Mouse (Mus musculus) ES-E14 (cell line): ENCODE data around the gene Vars. TPM values are rescaled to one million over a fixed set of nuclear protein-coding genes. Genes with fewer than 3 reads are reported as not detected.

Experiments
- DNase-seq: peaks from one replicate; pipeline ENCODE4 v3.0.0-alpha.2; 2013; ENCODE audit warnings: low read depth, low spot score
- H3K27ac ChIP-seq: 2 replicates; pipeline ENCODE4 v1.5.1; 2012; ENCODE audit warnings: low read depth, mild to moderate bottlenecking, low read length, moderate library complexity, mixed read lengths; ENCODE audit not compliant: poor library complexity, insufficient read depth, severe bottlenecking
- H3K36me3 ChIP-seq: 2 replicates; pipeline ENCODE4 v1.6.1; 2012; ENCODE audit warnings: mild to moderate bottlenecking, low read length, moderate library complexity, mixed read lengths; ENCODE audit not compliant: control insufficient read depth, poor library complexity, insufficient read depth, severe bottlenecking
- H3K4me1 ChIP-seq, 2 experiments: fragments of 150-350 bp in 1 of 2; sonication (generic) in 1 of 2; 2 replicates each; pipeline ENCODE4 v1.6.1; 2012; ENCODE audit warnings: low read length in 2 of 2, mild to moderate bottlenecking in 1 of 2, mixed read lengths in 1 of 2; ENCODE audit not compliant: control insufficient read depth in 2 of 2, insufficient read depth in 2 of 2, poor library complexity in 1 of 2
- H3K4me3 ChIP-seq, 2 experiments: fragments of 150-350 bp in 1 of 2; sonication (generic) in 1 of 2; 2 replicates each; pipeline ENCODE4 v1.5.1; 2012; ENCODE audit warnings: low read length in 2 of 2, low read depth in 1 of 2, mild to moderate bottlenecking in 1 of 2, mixed read lengths in 1 of 2; ENCODE audit not compliant: insufficient read depth in 1 of 2, poor library complexity in 1 of 2, severe bottlenecking in 1 of 2
- H3K9ac ChIP-seq: 2 replicates; pipeline ENCODE4 v1.6.1; 2012; ENCODE audit warnings: low read depth, mild to moderate bottlenecking, low read length, mixed read lengths; ENCODE audit not compliant: poor library complexity, insufficient read depth, severe bottlenecking
- H3K9me3 ChIP-seq: fragments of 150-350 bp; sonication (generic); 2 replicates; pipeline ENCODE4 v1.6.1; 2012; ENCODE audit warnings: low read depth, mild to moderate bottlenecking, low read length; ENCODE audit not compliant: control insufficient read depth, insufficient read depth
- CHD2 ChIP-seq: IDR thresholded peaks from 2 replicates; pipeline ENCODE4 v1.6.1; 2014; ENCODE audit warnings: mild to moderate bottlenecking, low read depth, low read length, inconsistent platforms
- HCFC1 ChIP-seq: IDR thresholded peaks from 2 replicates; pipeline ENCODE4 v1.6.1; 2012; ENCODE audit warnings: low read length, inconsistent platforms, borderline replicate concordance; ENCODE audit not compliant: insufficient read depth
- MAFK ChIP-seq: IDR thresholded peaks from 2 replicates; pipeline ENCODE4 v1.6.1; 2014; ENCODE audit warnings: mild to moderate bottlenecking, low read depth, low read length, inconsistent platforms; ENCODE audit not compliant: insufficient read depth
- ZC3H11A ChIP-seq: IDR thresholded peaks from 2 replicates; pipeline ENCODE4 v1.6.1; 2012; ENCODE audit warnings: low read depth, mild to moderate bottlenecking, inconsistent platforms, low read length, borderline replicate concordance
- ZNF384 ChIP-seq: IDR thresholded peaks from 2 replicates; pipeline ENCODE4 v1.6.1; 2012; ENCODE audit warnings: low read depth, low read length, inconsistent platforms
- in situ Hi-C, 2 experiments: fragments of 600-800 bp; cut with MboI; formaldehyde crosslinking; loops; one replicate each; pipeline ENCODE4 v1.15.1; 2025; ENCODE audit warnings: low sequenced_read_pairs in 2 of 2, inconsistent platforms in 1 of 2; ENCODE audit not compliant: unreplicated experiment in 2 of 2
- total RNA-seq: library from RNA; depleted of rRNA; stranded (reverse); fragments of 300-350 nt; gene quantifications from 2 replicates; pipeline ENCODE4 v1.2.3, GENCODE M21; 2012

Gene Vars
- total RNA-seq, 1 experiment: 303 TPM

- in situ Hi-C loops: loop anchor here in 1 of 2 experiments (25.0 kb wide), 1 partner anchor 92 kb away; the partner anchor contains the start of genes Csnk2b, Gpank1, Ly6g5b and Ly6g5c
- DNase-seq: no peak
- Histone ChIP-seq H3K27ac (no peak overlapping the region), H3K36me3 (peaks cover 12% of the 10 kb centered on the region), H3K9ac (no peak overlapping the region), H3K9me3 (no peaks in the 10 kb centered on the region), H3K4me3 (no peak overlapping the region), H3K4me1 (peaks cover 2 to 12% of the 10 kb centered on the region in 2 experiments; a peak in 2 of 4 replicates)
- TF ChIP-seq MAFK (no peak), ZNF384 (no peak), CHD2 (no peak), HCFC1 (no peak), ZC3H11A (no peak)
Measured at GRCm38 (mm10) chr17:35020551-35020950, 19.8 kb downstream of the Vars start.

GRCm38 (mm10) chr17:35021163-35021808 lies 20.5 kb downstream of the Vars start:
- Histone ChIP-seq H3K9ac (peak overlapping the region; percentile 38; the same call in 1 of the 2 replicates), H3K27ac (no peak overlapping the region)

DNA sequence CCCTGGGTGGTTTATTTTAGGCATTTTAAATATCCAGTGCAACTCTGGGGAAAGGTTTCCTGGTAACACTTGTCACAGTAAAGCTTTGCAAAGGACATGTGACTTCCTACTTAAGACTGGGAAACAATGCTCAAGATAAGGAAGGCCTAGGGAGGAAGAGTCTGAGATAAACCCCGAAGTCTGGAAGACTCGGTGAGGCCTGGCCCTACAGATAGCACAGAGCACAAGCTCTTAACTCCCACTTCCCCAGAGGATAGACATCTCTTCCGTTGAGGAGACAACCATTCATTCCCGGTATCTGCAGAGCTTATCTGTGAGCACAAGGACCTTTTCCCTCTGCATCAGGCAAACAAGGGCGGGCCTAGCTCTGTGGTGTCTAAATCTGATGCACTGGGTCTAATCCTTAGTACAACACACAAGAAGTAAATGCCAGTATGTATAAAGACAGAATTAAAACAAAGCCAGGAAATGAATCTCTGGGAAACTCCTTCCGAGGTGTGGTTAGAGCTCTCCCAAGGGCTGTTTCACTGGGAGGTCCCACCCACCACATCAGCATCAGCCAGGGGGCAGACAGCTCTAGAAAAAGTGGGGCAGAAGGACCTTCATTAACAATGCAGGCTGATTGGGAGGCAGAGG lies 21.2 kb downstream of the Vars start:
- H3K4me3 ChIP-seq: no peak overlapping the region

More at GRCm38 (mm10) chr17:35021163-35021808, 20.5 kb downstream of the Vars start:
- H3K9me3 ChIP-seq: no peaks in the 10 kb centered on the region
- TF ChIP-seq CHD2 (no peak), ZC3H11A (peak; percentile 37; the same call in 1 of the 2 replicates), ZNF384 (no peak)
- DNase-seq: peak; percentile 85
- H3K4me3 ChIP-seq: no peak overlapping the region
- peaks cover 4% of the 10 kb centered on the region for H3K36me3 ChIP-seq
- in situ Hi-C loops: loop anchor here in 1 of 2 experiments (25.0 kb wide), 1 partner anchor 91 kb away; the partner anchor contains the start of genes Csnk2b, Gpank1, Ly6g5b and Ly6g5c
- peaks cover 2 to 16% of the 10 kb centered on the region in 2 experiments; a peak in 2 of 4 replicates for H3K4me1 ChIP-seq

DNA sequence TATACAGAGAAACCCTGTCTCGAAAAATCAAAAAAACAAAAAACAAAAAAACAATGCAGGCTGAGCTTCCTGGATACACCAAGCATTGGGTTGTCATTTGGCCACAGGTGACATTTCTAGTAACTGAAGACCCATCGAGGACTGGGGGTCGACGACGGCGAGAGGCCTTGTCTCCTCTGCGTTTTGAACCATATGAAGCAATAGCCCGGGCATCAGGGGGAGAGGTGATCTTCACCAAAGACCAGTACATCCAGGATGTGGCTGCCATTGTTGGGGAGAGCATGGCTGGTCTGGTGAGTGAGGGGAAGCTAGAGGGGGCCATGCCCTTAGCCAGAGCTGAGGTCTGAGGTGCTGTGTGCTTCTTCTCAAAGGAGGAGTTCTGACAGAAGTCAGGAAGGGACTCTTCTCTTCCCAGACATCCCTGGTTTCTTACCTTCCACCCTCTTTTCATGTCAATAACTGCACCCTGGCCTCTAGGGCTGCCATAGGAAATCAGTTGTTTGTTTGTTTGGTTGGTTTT lies 21.8 kb downstream of the Vars start:
- in situ Hi-C loops: loop anchor here in 1 of 2 experiments (25.0 kb wide), 1 partner anchor 90 kb away; the partner anchor contains the start of genes Csnk2b, Gpank1, Ly6g5b and Ly6g5c
- no peaks in the 10 kb centered on the region for H3K9me3 ChIP-seq
- H3K9ac ChIP-seq: no peak overlapping the region
- no peak for TF ChIP-seq CHD2
- TF ChIP-seq HCFC1: no peak
- no peak for TF ChIP-seq ZC3H11A
- TF ChIP-seq ZNF384: no peak
- no peak for TF ChIP-seq MAFK
- DNase-seq: no peak
- H3K4me3 ChIP-seq: no peak overlapping the region
- H3K36me3 ChIP-seq: no peaks in the 10 kb centered on the region
- no peak overlapping the region for H3K27ac ChIP-seq
- H3K4me1 ChIP-seq: peaks cover 2 to 20% of the 10 kb centered on the region in 2 experiments; a peak in 3 of 4 replicates

More for the DNA sequence above, 21.2 kb downstream of the Vars start:
- Histone ChIP-seq H3K9ac (no peak overlapping the region), H3K27ac (no peak overlapping the region), H3K4me1 (peaks cover 2 to 17% of the 10 kb centered on the region in 2 experiments; a peak in 2 of 4 replicates), H3K36me3 (no peaks in the 10 kb centered on the region), H3K9me3 (no peaks in the 10 kb centered on the region)
- no peak for TF ChIP-seq ZNF384
- no peak for TF ChIP-seq MAFK
- no peak for TF ChIP-seq HCFC1
- TF ChIP-seq ZC3H11A: no peak
- no peak for TF ChIP-seq CHD2
- no peak for DNase-seq
- in situ Hi-C loops: loop anchor here in 1 of 2 experiments (25.0 kb wide), 1 partner anchor 90 kb away; the partner anchor contains the start of genes Csnk2b, Gpank1, Ly6g5b and Ly6g5c
